Mouse (Mus musculus) bone marrow, adult 2 months (tissue): ENCODE results near the gene Trp53bp1.

Experiments used
- CTCF ChIP-seq: fragments of 200-500 bp; IDR thresholded peaks from 2 replicates; pipeline ENCODE4 v1.5.1; 2011; ENCODE audit warnings: low read length, control low read depth; ENCODE audit not compliant: control insufficient read depth, insufficient read depth
- POLR2A ChIP-seq: fragments of 200-500 bp; IDR thresholded peaks from 2 replicates; pipeline ENCODE4 v1.6.1; 2011; ENCODE audit warnings: low read depth, mild to moderate bottlenecking, control low read depth, low read length, borderline replicate concordance; ENCODE audit not compliant: control insufficient read depth

DNA sequence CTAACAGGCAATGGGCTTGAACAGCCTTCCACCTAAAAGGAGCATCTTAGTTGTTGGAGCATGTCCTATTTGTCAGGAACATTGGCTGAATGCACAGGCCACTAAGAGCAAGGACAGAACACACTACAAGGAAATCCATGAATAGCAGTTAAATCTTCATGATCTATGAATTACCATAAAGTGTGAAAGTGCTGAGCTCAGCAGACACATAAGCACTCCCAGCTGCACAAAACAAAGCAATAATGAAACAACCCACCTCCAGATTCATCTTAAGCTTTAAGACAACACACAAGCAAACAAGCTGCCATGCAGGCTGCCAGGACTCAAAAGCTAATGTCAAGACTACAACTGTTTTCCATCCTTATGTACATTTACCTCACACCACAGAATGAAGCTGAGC lies 52.0 kb downstream of the Trp53bp1 start:
- TF ChIP-seq CTCF: no peak
- no peak for TF ChIP-seq POLR2A
